ENCODE assay signal across 17 mouse cellular contexts in genomic region chr1:62691175-62691574, GRCm38 (mm10).
"Had no signal": no experiment of that assay in that cellular context is flagged by ENCODE, and none has a peak within 500 bp of the region (broad histone marks: within the 10 kb centered on the region; RNA-seq: fewer than 3 reads in every experiment).

No protein-coding gene starts in this region.

- H3K27me3 ChIP-seq: stomach, embryonic 15.5 days had no signal

- H3K36me3 ChIP-seq: midbrain, embryonic 10.5 days; midbrain, embryonic 12.5 days; neural tube, embryonic 13.5 days; neural tube, embryonic 15.5 days; stomach, embryonic 15.5 days had no signal

- H3K9ac ChIP-seq: liver, embryonic 14.5 days; lung, embryonic 14.5 days; midbrain, embryonic 12.5 days; neural tube, embryonic 13.5 days; neural tube, embryonic 15.5 days; stomach, embryonic 15.5 days had no signal

- DNase-seq: lung, adult 18-20 months; lung, embryonic 14.5 days; lung, postnatal 10 days; lung, postnatal 4 days; midbrain, embryonic 14.5 days; right cerebral cortex, postnatal 14 days; thymus, adult 18-20 months; thymus, postnatal 14 days; thymus, postnatal 36 days had no signal

- H3K4me1 ChIP-seq: stomach, embryonic 15.5 days had no signal

- H3K4me2 ChIP-seq: lung, embryonic 14.5 days; midbrain, embryonic 12.5 days; neural tube, embryonic 13.5 days; neural tube, embryonic 15.5 days; stomach, embryonic 15.5 days had no signal

- H3K9me3 ChIP-seq: midbrain, embryonic 10.5 days; midbrain, embryonic 12.5 days; neural tube, embryonic 13.5 days; neural tube, embryonic 15.5 days; stomach, embryonic 15.5 days had no signal

- H3K27ac ChIP-seq: liver, embryonic 14.5 days; midbrain, embryonic 10.5 days; midbrain, embryonic 12.5 days; neural tube, embryonic 13.5 days; neural tube, embryonic 15.5 days; stomach, embryonic 15.5 days; stomach, postnatal 0 days had no signal

- H3K4me3 ChIP-seq: midbrain, embryonic 10.5 days; midbrain, embryonic 12.5 days; neural tube, embryonic 13.5 days; neural tube, embryonic 15.5 days; stomach, embryonic 15.5 days had no signal

- ATAC-seq: midbrain, embryonic 16.5 days had no signal
